Mouse (Mus musculus) gastrocnemius, postnatal 36 days (tissue): Measurements from ENCODE around the gene Fibin. TPM values are rescaled to one million over a fixed set of nuclear protein-coding genes. Genes with fewer than 3 reads are reported as not detected.
A peak's percentile ranks its signal among the peaks of the same experiment; 100 is the strongest.

Source experiments
- DNase-seq, 2 experiments: peaks; one replicate each; pipeline ENCODE4 v3.0.0; 2022
- intact Hi-C: fragments of 180-260 bp; cut with DNase I; formaldehyde crosslinking; loops from one replicate; pipeline ENCODE4 v1.15.1; 2025
- long read RNA-seq, 2 experiments: library from polyadenylated mRNA; stranded (forward); transcript quantifications; one replicate each; pipeline ENCODE4 v2.0.0; 2021
- total RNA-seq, 2 experiments: library from RNA; stranded (reverse); gene quantifications; 2 replicates each; pipeline ENCODE4 v1.2.3; 2021

Fibin gene
- total RNA-seq = 10 to 100 TPM; 13.9 to 18.6 TPM
- long read RNA-seq, experiment 1, transcript Fibin-201 (1 exons, 2,267 nt) = major isoform, 21 of 21 reads
- long read RNA-seq, experiment 1, partial matches to known transcripts = 0 of 21 reads
- long read RNA-seq, experiment 1, other reads (novel, unspliced or antisense) = 0 of 21 reads
- long read RNA-seq, experiment 2, transcript Fibin-201 (1 exons, 2,267 nt) = major isoform, 20 of 20 reads
- long read RNA-seq, experiment 2, partial matches to known transcripts = 0 of 20 reads
- long read RNA-seq, experiment 2, other reads (novel, unspliced or antisense) = 0 of 20 reads

DNA sequence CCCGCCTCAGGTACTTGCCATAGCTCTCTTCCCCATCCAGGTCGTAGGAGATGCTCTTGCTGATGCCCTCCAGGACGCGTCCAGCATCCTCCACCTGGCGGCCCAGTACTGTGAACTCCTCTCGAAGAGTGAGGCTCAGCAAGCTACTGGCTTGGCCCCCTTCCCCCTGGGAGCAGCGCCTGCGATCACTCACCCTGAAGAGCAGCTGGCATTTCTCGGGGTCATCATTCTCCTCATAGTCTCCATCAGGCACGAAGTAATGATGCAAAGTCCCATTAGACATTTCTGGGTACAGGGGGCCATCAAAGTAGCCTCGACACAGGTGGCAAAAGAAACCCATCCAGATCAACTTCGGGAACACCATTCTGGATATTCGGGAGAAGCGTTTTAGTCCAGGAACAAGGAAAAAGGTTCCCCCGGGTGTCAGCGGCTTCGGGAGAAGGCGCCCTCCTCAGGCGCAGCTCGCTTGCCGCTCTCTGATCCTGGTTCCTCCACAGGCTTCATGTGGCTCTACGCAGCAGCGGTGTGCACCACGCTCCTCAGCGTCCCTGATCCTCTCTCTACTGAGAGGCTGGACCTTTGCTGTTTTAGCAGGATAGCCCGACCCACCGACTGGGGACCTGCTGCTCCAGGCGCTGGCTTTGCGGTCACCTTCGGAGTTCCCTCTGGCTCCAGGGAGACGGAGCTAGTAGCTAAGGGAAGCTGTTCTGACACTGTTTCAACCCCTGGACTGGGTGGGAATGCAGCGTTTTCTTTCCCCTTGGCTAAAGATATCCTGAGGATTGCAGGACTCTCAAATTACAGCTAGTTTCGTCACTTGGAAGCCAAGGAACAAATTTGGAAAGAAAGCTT lies at the start of gene Fibin:
Fibin (minus strand) TSS at position 752 of the 852 bp plus-strand sequence.
- peak; percentile 51 to 65 for DNase-seq
- intact Hi-C loops = loop anchor here (5.0 kb wide), 1 partner anchor 130 kb away; no protein-coding TSS in a partner anchor

DNA sequence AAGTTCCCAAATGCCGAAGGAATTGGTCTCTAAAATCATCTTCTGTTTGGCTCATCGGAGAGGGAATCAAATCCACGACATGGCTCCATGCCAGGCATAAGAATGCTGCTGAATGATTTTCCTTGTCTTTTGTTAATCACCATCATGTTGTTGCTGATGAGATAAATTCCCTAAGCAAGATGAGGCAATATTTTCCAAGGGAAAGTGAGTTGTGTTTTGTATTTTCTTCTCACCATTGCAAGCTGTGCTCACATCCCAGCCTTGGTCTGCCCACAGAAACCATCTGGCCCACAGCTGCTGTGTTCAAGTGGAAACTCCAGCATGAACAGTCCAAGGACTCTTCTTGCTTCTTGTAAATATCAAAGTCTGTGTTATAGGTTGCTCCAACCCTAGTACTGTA lies 48.4 kb upstream of the Fibin start:
- intact Hi-C loops = no loop called here
- DNase-seq = peak in 1 of 2 experiments; percentile 58

DNA sequence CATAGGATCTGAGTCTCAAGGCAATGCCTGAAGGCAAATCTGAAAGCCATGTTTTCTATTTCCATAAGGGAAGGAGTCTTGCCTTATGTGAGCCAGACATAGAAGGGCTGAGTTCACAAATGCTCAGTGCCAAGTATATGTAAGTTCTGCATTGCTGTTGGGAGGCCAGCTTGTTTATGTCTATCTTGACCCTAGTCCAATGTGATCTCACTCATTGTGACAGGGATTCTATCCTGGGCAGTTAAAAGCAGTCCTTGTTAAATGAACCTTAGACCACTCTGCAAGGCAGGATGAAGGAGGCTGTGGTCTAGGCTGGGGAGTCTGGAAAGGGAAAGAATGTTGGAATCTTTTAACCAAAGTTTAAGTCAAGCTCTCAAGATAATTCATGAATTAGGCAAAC lies 45.8 kb upstream of the Fibin start:
- no peak for DNase-seq
- intact Hi-C loops = no loop called here

DNA sequence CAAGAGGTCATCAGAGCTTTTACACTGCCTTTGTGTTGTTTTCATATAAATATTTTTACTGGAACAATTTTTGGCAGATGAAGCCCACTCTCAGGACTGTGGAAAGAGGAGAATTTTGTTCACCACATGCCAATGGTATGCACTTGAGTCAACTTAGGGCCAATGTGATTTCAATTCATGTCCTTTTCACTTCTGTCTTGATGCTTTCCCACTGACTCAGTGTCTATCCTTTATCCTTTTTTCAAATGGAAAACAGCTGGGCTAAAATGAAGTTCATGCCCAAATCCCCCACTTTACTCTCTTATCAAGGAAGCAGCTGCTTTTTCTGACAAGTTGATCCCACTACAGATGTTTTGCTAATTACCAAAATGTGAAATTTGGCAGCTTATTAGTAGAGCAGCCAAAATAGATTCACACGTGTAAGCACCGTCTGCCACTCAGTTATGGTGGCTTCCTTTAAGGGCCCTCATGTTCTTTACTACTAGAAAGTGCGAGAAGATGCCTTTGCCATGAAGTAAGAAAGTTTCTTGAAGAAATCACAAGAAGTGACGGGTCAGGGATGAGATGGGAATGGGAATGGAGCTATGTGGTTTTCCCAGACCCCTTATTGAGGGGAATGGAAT lies 29.8 kb upstream of the Fibin start:
- intact Hi-C loops = no loop called here
- DNase-seq = no peak

DNA sequence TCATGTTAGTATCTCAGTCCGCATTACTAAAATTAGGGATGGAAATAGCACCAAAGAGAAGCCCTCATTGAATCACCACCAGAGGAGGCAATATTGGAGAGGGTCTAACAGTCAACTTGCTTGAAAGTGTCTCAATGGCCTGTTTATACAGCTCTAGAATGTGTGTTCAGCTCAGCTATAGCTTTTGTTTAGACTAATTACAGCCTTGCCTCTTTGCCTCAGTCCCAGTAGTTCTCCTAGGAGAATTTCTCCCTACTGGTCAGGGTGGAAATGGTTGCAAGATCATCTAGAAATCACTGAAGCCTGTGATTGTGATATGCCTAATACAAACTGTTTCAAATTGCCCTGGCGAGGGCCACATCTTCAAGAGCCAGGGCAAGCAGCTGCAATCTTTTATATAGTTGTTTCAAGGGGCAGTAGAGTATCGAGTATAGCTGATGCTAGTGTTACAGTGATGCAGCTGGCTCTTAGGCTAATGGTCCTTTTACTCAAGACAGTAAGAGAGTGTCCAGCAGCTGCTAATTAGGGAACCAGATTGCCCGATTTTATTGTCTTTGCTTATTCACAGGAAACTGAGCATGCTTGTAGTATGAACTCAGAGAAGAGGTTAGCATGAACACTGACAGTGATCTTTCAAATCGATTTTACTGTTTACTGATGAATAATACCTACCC lies 27.9 kb upstream of the Fibin start:
- DNase-seq = no peak
- intact Hi-C loops = no loop called here

DNA sequence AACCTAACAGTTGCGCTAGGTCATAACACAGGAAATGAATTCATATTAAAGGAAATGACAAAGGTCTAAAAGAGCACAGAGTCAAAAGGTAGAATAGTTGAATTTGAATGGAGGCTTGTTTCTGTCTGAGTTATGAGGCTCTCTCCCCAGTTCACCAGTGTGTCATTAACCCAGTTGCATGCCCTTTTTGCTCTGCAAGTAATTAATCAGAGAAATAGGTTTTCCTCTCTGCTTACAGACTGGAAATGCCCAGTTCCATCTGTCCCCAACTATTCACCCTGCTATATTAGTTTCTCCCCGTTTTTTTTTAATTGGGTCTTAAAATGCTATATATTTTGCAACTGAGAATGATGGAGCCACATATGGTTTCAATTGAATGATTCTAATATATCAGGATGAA lies 16.8 kb upstream of the Fibin start:
- DNase-seq = no peak
- intact Hi-C loops = no loop called here

DNA sequence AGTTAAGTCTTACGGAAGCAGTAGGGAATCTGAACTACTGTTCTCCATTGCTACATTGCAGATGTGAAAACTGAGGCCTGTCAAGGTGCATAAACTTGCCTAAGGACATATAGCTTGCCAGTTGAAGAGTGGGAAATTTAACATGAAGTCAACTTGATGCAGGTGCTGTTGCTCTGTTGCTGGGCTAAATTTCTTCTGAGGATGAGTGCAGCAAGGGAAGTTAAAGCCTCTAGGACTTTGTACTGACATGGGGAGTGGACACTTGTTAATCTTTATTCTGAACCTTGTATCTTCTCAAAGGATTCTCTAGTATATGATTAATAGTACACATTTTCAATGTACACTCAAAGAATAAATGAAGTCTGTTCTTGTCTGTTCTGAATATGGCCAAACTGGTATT lies 13.7 kb upstream of the Fibin start:
- intact Hi-C loops = no loop called here
- no peak for DNase-seq

DNA sequence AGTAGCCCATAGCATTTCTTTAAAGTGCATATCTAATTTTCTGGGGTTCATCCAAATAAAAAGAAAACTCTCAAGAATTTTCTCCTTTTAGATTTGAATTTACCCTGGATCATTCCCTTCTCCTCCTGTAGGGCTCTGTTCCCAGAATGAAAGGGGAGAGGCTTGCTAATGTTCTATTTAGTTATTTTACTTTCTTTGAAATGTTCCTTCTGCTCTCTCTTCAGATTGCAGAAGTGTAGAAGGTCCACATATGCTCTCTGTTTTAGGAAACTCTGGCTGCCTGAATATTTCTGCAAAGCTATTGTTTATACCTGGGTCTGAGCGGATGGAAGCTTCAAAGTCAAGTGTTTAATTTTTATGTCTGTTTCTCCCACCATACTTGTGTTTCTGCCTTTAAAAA lies 12.5 kb upstream of the Fibin start:
- DNase-seq = no peak
- intact Hi-C loops = no loop called here

DNA sequence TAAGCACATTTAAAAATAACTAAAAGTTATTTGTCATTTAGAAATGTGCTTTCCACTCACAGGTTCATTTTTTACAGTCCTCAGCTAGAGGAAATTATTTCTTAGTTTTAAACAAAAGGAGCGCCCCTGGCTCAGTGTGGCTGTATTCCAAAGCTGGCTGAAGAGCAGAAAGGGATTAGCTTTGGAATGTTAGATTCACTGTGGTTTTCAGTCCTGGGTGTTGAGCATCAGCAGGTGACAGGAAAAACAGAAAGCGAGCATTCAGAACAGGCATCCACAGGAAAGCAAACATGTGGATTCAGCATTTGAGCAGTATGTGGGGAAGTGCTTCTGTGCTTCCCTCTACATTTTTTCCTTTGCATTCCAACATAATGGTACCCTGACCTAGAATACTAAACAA lies 10.2 kb upstream of the Fibin start:
- no peak for DNase-seq
- intact Hi-C loops = no loop called here

DNA sequence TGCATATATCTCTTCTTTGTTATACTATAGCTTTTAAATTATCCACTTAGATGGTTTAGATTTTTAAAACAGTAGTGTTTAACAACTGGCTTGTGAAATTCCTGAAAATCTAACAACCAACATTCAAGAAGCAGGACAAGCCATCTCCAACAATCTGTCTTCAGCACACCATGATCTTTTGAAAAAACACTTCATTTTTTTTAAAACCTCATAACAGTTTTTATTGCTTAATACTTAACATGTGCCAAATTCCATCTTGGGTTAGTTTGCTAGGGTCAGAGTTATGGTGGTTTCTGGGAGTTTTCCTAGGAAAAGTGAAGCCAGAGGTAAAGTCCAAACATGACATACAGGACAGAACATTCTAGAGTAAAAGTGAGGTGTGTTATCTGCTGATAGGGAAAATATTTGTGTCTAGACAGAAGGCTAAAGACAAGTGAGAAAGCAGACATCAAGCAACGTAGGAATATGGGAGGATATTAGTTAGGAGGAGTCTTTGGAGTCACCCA lies 4.5 kb upstream of the Fibin start:
- no peak for DNase-seq
- intact Hi-C loops = no loop called here

DNA sequence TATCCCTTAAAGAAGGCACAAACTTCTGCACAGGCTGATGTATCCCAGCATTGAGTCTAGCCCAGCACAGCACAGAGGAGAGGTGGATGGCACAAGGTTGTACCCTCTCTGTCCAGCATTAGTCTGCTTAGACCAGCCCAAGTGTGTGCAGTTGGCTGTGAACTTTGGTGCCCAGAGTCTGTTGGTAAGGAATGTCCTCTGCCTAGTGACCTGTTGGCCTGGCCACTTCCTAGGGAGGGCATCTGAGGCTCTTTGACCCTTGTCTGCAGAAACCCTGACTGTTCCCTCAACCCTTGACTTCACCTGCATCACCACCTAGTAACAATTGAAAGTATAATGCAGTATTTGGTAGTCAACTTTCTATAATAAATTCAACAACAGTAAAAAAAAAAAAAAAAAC lies 2.4 kb upstream of the Fibin start:
- intact Hi-C loops = no loop called here
- no peak for DNase-seq

DNA sequence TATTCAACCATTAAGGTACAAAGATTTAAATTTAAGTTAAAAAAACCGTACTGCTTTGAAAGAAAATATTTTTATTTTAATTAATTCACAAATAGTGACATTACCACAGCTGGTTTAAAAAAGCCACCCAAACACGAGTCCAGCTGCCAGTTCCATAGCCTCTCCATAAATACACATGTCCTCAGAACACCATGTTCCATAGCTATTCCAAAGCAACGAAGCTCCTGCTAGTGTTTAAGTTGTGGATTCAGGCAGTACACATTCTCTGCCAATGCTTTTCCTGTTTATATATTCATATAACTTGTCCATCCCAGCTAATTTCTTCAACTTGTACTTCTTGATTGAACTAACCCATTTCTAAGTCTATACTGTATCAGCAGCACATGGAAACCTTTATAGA lies 872 bp upstream of the Fibin start:
- no peak for DNase-seq
- intact Hi-C loops = loop anchor here (5.0 kb wide), 1 partner anchor 132 kb away; no protein-coding TSS in a partner anchor

DNA sequence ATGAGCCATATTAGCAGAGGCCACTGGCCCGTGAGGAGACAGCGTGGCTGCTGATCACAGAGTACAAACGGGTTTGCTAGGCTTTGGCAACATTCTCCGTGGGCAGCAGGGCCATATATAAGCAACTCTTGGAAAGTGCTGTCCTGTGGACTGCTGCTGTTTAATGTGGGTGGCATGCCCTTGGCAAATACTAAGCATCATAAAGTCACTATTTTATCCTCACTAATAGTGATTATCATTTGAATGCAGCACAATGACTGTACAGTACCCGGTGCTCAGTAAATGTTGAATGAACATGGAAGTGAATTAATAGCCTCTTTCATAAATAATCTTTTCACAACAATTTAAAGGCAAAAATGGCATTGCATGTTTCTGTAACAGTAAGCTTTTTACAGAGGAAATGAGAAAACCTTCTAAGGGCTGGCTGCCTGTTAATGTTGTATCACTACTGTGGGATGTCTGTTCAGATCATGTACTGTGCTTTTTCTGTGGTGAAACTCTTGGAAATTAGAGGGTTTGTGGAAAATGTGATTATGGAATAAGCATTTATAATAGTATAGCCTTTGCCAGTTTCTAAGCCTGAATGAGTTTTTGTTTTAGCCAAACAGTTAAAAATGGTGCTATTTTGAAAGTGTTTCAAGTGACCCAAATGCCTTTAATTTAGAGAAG lies 9.5 kb downstream of the Fibin start:
- no peak for DNase-seq
- intact Hi-C loops = no loop called here

DNA sequence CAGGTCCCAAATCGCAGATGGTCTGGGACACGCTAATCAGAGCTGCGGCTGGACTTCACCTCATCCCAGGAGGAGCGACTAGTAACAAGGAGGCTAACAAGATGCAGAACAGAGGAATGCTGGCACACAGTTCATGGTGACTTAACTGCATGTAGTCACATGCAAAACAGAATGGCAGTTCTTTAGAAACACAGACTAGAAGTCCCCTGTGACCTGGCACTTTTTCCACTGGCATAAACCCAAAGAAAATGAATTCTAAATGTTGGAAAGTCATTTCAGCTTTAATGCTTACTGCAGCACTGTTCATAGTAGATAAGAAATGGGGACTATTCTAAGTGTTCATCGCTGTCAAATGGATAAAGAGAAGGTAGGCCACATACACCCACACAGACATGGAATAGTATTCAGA lies 11.1 kb downstream of the Fibin start:
- intact Hi-C loops = no loop called here
- DNase-seq = no peak

DNA sequence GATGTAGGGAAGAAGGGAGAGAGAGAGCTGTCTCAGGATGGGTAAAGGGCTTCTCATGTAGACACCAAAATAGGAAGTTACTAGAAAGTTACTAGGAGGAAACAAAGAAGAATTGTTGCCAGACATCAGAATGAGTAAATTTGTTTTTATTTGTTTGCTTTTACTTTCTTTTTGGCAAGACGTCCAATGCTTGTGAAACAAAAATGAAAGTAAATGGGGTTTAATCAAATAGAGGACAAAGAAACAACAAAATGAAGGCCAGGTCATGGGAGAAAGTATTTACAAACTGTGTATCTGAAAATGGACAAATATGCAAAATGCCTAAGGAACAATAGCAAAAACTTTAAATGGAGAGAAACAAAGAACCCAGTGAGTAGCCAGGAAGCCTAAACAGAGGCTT lies 11.6 kb downstream of the Fibin start:
- no peak for DNase-seq
- intact Hi-C loops = no loop called here

DNA sequence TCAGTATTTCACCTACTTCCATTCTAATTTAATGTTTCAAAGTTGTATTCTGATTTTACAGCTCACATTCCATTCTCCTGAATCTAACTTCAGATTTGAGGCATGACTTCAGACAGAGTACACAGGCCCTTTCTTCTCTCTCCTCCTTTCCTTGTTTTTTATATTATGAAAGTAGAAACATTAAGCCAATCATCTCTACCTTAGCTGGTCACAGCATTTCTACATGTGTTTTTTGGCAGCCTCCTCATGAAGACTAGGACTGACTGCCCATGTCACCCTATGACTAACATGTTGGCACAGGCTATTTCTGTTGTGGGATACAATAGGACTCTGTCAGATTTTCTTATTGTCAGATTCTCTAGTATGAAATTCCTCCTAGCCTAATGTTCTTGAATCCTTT lies 34.0 kb downstream of the Fibin start:
- DNase-seq = no peak
- intact Hi-C loops = no loop called here

DNA sequence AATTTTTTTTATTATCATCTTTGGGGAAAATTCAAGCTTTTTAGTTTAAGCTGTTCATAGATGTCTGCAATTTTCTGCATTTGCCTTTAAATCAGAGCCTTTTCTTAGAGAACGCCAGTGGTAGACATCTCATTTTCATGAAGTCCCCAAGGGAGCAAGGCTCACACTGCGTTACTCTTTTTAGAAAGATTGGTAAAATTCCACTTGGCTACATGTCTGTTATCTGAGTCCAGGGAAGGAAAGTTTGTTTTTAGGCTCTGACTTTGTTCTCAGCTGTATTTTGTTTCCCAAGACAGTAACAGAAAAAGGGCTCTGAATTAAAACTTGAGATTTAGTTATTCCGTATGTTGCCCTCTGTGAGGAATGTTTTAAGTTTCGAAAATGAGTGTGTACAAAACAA lies 43.0 kb downstream of the Fibin start:
- no peak for DNase-seq
- intact Hi-C loops = no loop called here

DNA sequence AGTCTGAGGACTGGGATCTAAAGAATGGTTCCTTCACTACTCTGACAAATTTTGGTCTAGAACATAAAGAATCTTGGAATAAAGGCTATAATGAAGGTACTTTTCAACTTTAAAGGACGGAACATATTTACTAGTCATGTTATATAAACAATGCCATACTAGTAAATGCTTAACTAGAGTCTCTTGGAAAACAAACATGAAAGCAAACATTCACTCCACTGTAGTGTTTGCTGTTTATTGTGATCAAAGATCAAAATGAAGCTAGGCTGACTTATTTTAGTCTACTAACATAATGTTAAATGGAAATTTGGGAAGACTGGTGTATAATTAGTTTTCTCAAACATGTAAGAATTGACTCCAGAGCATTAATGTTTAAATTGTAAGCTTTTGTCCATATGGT lies 43.7 kb downstream of the Fibin start:
- DNase-seq = no peak
- intact Hi-C loops = no loop called here

DNA sequence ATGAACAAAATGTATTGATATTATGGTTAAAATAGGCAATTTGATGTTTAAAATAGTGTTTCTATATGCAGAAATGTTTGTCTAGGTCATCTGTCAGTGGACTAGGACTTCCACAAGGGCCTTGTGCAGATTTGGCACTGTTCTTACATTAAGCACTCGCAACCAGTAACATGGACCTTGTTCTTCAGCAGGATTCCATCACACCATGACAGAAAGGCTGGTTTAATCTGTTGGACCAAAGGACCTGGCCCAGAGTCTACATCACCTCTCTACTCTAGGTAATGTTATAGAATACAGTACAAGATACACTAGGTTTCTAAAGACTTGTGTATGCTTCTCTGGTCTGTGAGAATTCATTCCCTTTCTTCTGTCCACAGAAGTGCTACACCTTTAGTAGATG lies 44.3 kb downstream of the Fibin start:
- intact Hi-C loops = no loop called here
- DNase-seq = no peak
